Mouse (Mus musculus) liver, embryonic 18 days (tissue): ENCODE results near the gene Bhlhe41. TPM values are rescaled to one million over a fixed set of nuclear protein-coding genes. Genes with fewer than 3 reads are reported as not detected.

Experiments
- polyA plus RNA-seq: library from polyadenylated mRNA; depleted of rRNA; stranded (reverse); fragments of >200 nt; gene quantifications from 2 replicates; pipeline ENCODE4 v1.2.3, GENCODE M21; 2012; rRNA removed

Gene Bhlhe41
- polyA plus RNA-seq: 0.03 and 0.06 TPM in 2 replicates

GRCm38 (mm10) chr6:145865289-145865885 lies at the start of gene Bhlhe41:
Bhlhe41 (minus strand) TSS chr6:145865558.

Other genes starting within 250 kb of the Bhlhe41 start
- gene Tuba3b, start 249.8 kb downstream of the Bhlhe41 start, polyA plus RNA-seq: not detected in 2 replicates
- gene Rassf8, start 118.8 kb downstream of the Bhlhe41 start, polyA plus RNA-seq: 10.7 and 12.8 TPM in 2 replicates
- 0.19 and 0.20 TPM in 2 replicates for gene Sspn, start 66.1 kb upstream of the Bhlhe41 start, polyA plus RNA-seq